Mouse (Mus musculus): ENCODE measurements around the gene Adam11. TPM values are rescaled to one million over a fixed set of nuclear protein-coding genes. Genes with fewer than 3 reads are reported as not detected.

Gene Adam11
- polyA plus RNA-seq, 1 experiment from 2014 or later: 13.9 TPM

GRCm38 (mm10) chr11:102769993-102770661, 8.9 kb downstream of the Adam11 start:
- H3K36me3 ChIP-seq (replicated peaks; ENCODE audit: control insufficient read depth, insufficient read depth, low read depth, low read length): no peaks in the 10 kb centered on the region
- H3K9ac ChIP-seq (replicated peaks; ENCODE audit: low read length): no peak overlapping the region
- 78% methylated on average over 12 of the region's 12 CpGs for WGBS

GRCm38 (mm10) chr11:102770662-102771435, 9.6 kb downstream of the Adam11 start:
- Histone ChIP-seq H3K27me3 (ENCODE audit: control insufficient read depth, insufficient read depth, low read length) (no peaks in the 10 kb centered on the region), H3K4me2 (ENCODE audit: low read depth, low read length) (no peak overlapping the region), H3K9me3 (replicated peaks; ENCODE audit: control insufficient read depth, low read length) (no peaks in the 10 kb centered on the region), H3K9ac (replicated peaks; ENCODE audit: low read length) (no peak overlapping the region), H3K36me3 (replicated peaks; ENCODE audit: control insufficient read depth, insufficient read depth, low read depth, low read length) (no peaks in the 10 kb centered on the region), H3K4me1 (ENCODE audit: control insufficient read depth, insufficient read depth, low read length) (peaks cover 24% of the 10 kb centered on the region), H3K4me3 (ENCODE audit: low read depth, low read length) (no peak overlapping the region), H3K27ac (replicated peaks; ENCODE audit: low read depth, low read length) (peak overlapping the region; percentile 20; the same call in 1 of the 2 replicates)
- no peak for ATAC-seq (replicated peaks; ENCODE audit: insufficient number of reproducible peaks, low FRiP score, low TSS enrichment, low read depth)
- WGBS: 29% methylated on average over 15 of the region's 15 CpGs
- DNase-seq (ENCODE audit: low spot score): peak; percentile 39

More at GRCm38 (mm10) chr11:102769993-102770661, 8.9 kb downstream of the Adam11 start:
- Histone ChIP-seq H3K4me1 (ENCODE audit: control insufficient read depth, insufficient read depth, low read length) (peaks cover 24% of the 10 kb centered on the region), H3K27me3 (ENCODE audit: control insufficient read depth, insufficient read depth, low read length) (no peaks in the 10 kb centered on the region), H3K4me3 (ENCODE audit: low read depth, low read length) (no peak overlapping the region), H3K27ac (replicated peaks; ENCODE audit: low read depth, low read length) (no peak overlapping the region; the same call in 1 of the 2 replicates), H3K4me2 (ENCODE audit: low read depth, low read length) (no peak overlapping the region), H3K9me3 (replicated peaks; ENCODE audit: control insufficient read depth, low read length) (no peaks in the 10 kb centered on the region)
- ATAC-seq (replicated peaks; ENCODE audit: insufficient number of reproducible peaks, low FRiP score, low TSS enrichment, low read depth) (no peak), DNase-seq (ENCODE audit: low spot score) (no peak)

- Histone ChIP-seq H3K4me3 (ENCODE audit: low read depth, low read length) (no peak overlapping the region), H3K9ac (replicated peaks; ENCODE audit: low read length) (no peak overlapping the region; the same call in 1 of the 2 replicates), H3K36me3 (replicated peaks; ENCODE audit: control insufficient read depth, insufficient read depth, low read depth, low read length) (no peaks in the 10 kb centered on the region), H3K4me1 (ENCODE audit: control insufficient read depth, insufficient read depth, low read length) (peaks cover 24% of the 10 kb centered on the region), H3K9me3 (replicated peaks; ENCODE audit: control insufficient read depth, low read length) (no peaks in the 10 kb centered on the region), H3K27me3 (ENCODE audit: control insufficient read depth, insufficient read depth, low read length) (no peaks in the 10 kb centered on the region), H3K27ac (replicated peaks; ENCODE audit: low read depth, low read length) (no peak overlapping the region), H3K4me2 (ENCODE audit: low read depth, low read length) (peak overlapping the region; percentile 13)
- WGBS: 12% methylated on average over 16 of the region's 16 CpGs
- DNase-seq (ENCODE audit: low spot score): no peak
- ATAC-seq (replicated peaks; ENCODE audit: insufficient number of reproducible peaks, low FRiP score, low TSS enrichment, low read depth): no peak
Observed at GRCm38 (mm10) chr11:102771916-102772714, 10.9 kb downstream of the Adam11 start.

- DNase-seq (ENCODE audit: low spot score) (peak; percentile 69), ATAC-seq (replicated peaks; ENCODE audit: insufficient number of reproducible peaks, low FRiP score, low TSS enrichment, low read depth) (no peak)
- H3K4me2 ChIP-seq (ENCODE audit: low read depth, low read length): no peak overlapping the region; the same call in 1 of the 2 replicates
- no peaks in the 10 kb centered on the region for H3K27me3 ChIP-seq (ENCODE audit: control insufficient read depth, insufficient read depth, low read length)
- H3K36me3 ChIP-seq (replicated peaks; ENCODE audit: control insufficient read depth, insufficient read depth, low read depth, low read length): no peaks in the 10 kb centered on the region
- H3K9me3 ChIP-seq (replicated peaks; ENCODE audit: control insufficient read depth, low read length): no peaks in the 10 kb centered on the region
- peaks cover 28% of the 10 kb centered on the region for H3K4me1 ChIP-seq (ENCODE audit: control insufficient read depth, insufficient read depth, low read length)
- no peak overlapping the region for H3K4me3 ChIP-seq (ENCODE audit: low read depth, low read length)
- 61% methylated on average over 18 of the region's 18 CpGs for whole genome bisulfite sequencing
- no peak overlapping the region for H3K9ac ChIP-seq (replicated peaks; ENCODE audit: low read length)
- H3K27ac ChIP-seq (replicated peaks; ENCODE audit: low read depth, low read length): no peak overlapping the region
Observed at GRCm38 (mm10) chr11:102772771-102773700, 11.8 kb downstream of the Adam11 start.

- ATAC-seq (replicated peaks; ENCODE audit: insufficient number of reproducible peaks, low FRiP score, low TSS enrichment, low read depth) (peak; percentile 31), DNase-seq (ENCODE audit: low spot score) (peak; percentile 95)
- H3K9ac ChIP-seq (replicated peaks; ENCODE audit: low read length): peak overlapping the region; percentile 88
- under 1% methylated on average over 46 of the region's 46 CpGs for WGBS
- peaks cover 30% of the 10 kb centered on the region for H3K4me1 ChIP-seq (ENCODE audit: control insufficient read depth, insufficient read depth, low read length)
- H3K4me2 ChIP-seq (ENCODE audit: low read depth, low read length): peak overlapping the region; percentile 94
- peak overlapping the region; percentile 93 for H3K27ac ChIP-seq (replicated peaks; ENCODE audit: low read depth, low read length)
- H3K4me3 ChIP-seq (ENCODE audit: low read depth, low read length): peak overlapping the region; percentile 59
- H3K27me3 ChIP-seq (ENCODE audit: control insufficient read depth, insufficient read depth, low read length): no peaks in the 10 kb centered on the region
- no peaks in the 10 kb centered on the region for H3K9me3 ChIP-seq (replicated peaks; ENCODE audit: control insufficient read depth, low read length)
- H3K36me3 ChIP-seq (replicated peaks; ENCODE audit: control insufficient read depth, insufficient read depth, low read depth, low read length): no peaks in the 10 kb centered on the region
Observed at GRCm38 (mm10) chr11:102773713-102774611, 12.7 kb downstream of the Adam11 start.

GRCm38 (mm10) chr11:102774621-102775141, 13.4 kb downstream of the Adam11 start:
- Histone ChIP-seq H3K4me3 (ENCODE audit: low read depth, low read length) (peak overlapping the region; percentile 59), H3K36me3 (replicated peaks; ENCODE audit: control insufficient read depth, insufficient read depth, low read depth, low read length) (no peaks in the 10 kb centered on the region), H3K4me1 (ENCODE audit: control insufficient read depth, insufficient read depth, low read length) (peaks cover 30% of the 10 kb centered on the region), H3K27ac (replicated peaks; ENCODE audit: low read depth, low read length) (peak overlapping the region; percentile 93), H3K27me3 (ENCODE audit: control insufficient read depth, insufficient read depth, low read length) (no peaks in the 10 kb centered on the region), H3K9ac (replicated peaks; ENCODE audit: low read length) (peak overlapping the region; percentile 88), H3K9me3 (replicated peaks; ENCODE audit: control insufficient read depth, low read length) (no peaks in the 10 kb centered on the region), H3K4me2 (ENCODE audit: low read depth, low read length) (peak overlapping the region; percentile 94)
- ATAC-seq (replicated peaks; ENCODE audit: insufficient number of reproducible peaks, low FRiP score, low TSS enrichment, low read depth): peak; percentile 80
- WGBS: 2% methylated on average over 25 of the region's 25 CpGs
- DNase-seq (ENCODE audit: low spot score): peak; percentile 96
